Mouse (Mus musculus): ENCODE measurements around the gene Dars.
A peak's percentile ranks its signal among the peaks of the same experiment; 100 is the strongest.

Dars gene

GRCm38 (mm10) chr1:128416584-128417532, at the start of gene Dars:
Gene Dars, minus strand, starts transcription at chr1:128417368.
- DNase-seq (ENCODE audit: extremely low spot score, low spot score), result peak; percentile 97

DNA sequence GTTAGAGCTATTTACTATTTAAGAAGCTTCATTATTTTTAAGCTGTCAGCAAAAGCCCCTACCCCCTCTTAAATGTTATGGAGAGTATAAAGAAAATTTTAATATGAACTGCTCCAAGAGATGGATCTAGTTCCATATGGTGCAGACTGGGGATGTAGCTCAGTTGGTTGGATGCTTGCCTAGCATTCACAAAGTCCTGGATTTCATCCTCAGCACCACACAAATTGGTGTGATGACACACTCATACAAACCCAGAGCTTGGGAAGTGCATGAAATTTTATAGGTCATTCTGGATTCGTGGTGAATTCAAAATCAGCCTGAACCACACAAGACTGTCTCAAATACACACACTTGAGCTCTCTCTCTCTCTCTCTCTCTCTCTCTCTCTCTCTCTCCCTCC, 49.7 kb upstream of the Dars start:
- no peak for DNase-seq (ENCODE audit: extremely low spot score, low spot score)

GRCm38 (mm10) chr1:128463478-128463877, 46.3 kb upstream of the Dars start:
- DNase-seq (ENCODE audit: extremely low spot score, low spot score), result no peak

- no peak for DNase-seq (ENCODE audit: extremely low spot score, low spot score)
Observed at GRCm38 (mm10) chr1:128462389-128462788, 45.2 kb upstream of the Dars start.

- no peak for DNase-seq (ENCODE audit: extremely low spot score, low spot score)
Observed at GRCm38 (mm10) chr1:128460780-128461179, 43.6 kb upstream of the Dars start.

- no peak for DNase-seq (ENCODE audit: extremely low spot score, low spot score)
Observed at GRCm38 (mm10) chr1:128459439-128459838, 42.3 kb upstream of the Dars start.

DNA sequence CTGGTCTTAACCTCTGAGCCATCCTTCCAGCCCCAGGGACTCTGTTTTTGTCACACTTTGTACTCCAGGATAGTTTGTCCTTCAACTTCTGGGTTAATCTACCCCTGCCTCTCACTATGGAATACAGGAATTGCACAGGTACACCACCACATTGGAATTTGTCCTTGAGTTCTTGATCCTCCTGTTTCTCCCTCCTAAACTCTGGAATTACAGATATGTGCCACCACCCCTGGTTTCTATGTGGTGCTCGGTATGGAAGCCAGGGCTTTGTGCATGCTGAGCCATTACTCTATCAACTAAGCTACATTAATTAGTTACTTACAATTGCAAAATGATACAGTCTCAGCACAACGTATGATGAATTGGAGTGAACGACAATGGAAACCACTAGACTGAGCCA, 41.8 kb upstream of the Dars start:
- no peak for DNase-seq (ENCODE audit: extremely low spot score, low spot score)

- no peak for DNase-seq (ENCODE audit: extremely low spot score, low spot score)
Observed at GRCm38 (mm10) chr1:128456844-128457445, 39.8 kb upstream of the Dars start.

DNA sequence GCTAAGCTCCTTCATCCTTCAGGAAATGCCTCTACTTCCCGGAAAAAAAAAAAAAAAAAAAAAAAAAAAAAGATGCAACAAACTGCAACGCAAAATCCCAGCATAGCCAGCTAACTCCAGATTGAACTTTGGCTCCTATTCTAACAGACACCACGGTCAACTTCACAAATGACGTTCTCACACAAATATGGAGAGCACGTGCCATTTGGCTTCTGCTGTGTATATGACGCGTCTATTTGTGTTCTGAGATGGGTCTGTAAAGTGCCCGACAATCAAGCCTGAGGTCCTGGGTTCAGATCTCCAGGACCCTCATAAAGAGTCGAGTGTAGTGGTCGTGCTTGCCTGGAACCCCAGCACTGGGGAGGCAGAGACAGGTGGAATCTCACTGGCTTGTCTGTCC, 39.1 kb upstream of the Dars start:
- DNase-seq (ENCODE audit: extremely low spot score, low spot score), result no peak

DNA sequence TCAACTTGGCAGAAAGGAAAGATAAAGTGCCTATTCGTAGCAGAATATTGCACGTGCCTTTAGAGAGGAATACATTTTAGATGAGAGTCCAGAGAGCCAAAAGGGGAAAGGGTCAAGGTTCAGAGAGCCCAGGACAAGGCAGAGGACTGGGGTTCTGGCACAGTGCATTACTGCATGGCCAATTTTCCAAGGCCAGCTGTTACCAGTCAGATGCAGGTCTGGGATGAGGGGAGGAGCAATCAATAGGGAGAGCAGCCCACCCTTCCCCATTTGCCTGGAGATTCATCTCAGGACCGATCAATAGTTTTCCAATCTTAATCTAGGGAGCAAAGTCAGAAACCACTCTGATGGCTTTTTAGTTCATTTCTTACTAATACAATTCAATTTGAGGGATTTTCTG, 35.0 kb upstream of the Dars start:
- DNase-seq (ENCODE audit: extremely low spot score, low spot score), result no peak

DNA sequence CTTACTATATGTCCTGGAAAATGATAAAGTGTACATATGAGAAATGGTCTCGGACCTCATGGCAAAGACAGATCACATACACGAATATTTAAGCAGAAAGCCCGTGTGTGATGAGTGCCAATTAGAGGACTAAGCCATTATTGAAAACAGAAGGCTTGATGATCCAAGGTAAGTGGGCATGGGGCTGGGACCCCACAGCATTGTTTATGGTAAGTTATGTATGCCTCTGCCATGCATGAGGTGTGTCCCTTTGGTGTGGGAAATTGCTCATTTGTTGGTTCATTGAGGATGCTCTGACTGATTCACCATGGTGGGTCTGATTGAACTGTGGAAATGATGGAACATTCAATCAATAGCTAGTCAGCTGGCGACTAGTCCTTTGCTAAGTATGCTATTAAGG, 34.0 kb upstream of the Dars start:
- no peak for DNase-seq (ENCODE audit: extremely low spot score, low spot score)

DNA sequence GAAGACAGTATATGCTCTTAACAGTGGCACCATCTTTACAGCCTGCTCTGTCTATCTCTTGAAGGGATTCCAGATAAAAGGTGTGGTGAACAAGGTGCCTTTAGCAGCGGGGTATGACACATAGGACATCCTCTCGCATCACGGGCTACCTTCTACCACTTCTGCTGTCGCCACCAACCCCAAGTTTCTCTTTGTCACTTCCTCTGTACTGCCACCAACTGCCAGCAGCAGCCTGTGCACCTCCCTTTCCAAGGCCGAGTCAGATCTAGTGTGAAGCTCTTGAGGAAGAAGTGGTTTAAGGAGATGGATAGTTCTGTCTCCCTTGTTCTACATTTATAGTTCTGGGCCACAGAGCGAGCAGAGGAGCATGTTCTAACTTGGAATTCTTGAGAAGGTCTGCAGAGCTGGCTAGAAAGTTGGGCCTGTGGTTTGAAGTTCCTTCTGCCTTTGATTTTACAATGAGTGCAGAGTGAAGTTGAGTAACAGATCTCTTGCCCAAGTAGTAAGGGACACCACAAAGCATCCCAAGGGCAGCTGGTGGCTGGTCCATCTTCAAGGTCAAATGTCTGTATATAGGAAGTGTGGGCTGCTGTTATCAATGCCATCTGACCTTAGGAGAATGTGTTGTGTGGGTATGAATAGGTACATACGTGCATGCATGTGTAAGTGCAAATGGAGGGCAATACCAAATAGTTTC, 30.2 kb upstream of the Dars start:
- DNase-seq (ENCODE audit: extremely low spot score, low spot score), result no peak

- no peak for DNase-seq (ENCODE audit: extremely low spot score, low spot score)
Observed at GRCm38 (mm10) chr1:128443890-128444839, 27.0 kb upstream of the Dars start.

- DNase-seq (ENCODE audit: extremely low spot score, low spot score), result no peak
Observed at GRCm38 (mm10) chr1:128441129-128441473, 23.9 kb upstream of the Dars start.

GRCm38 (mm10) chr1:128440386-128441128, 23.4 kb upstream of the Dars start:
- no peak for DNase-seq (ENCODE audit: extremely low spot score, low spot score)

DNA sequence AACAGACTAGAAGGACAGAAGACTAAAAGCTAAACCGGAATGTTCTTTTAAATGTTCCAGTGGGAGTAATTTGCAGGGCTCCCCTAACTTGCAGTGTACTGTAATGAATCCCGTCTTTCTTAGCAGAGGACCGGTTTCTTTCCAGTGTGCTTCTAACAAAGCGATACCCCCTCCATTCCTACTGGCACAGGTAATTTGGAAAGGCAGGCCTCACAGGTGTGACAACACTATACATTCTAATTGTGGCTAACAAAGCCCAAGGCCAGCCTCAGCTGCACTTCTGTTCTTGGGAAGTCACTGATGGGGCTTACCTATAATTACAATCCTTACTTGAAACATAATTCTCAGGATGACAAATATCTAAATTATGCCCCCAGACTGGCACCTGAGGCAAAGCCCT, 22.4 kb upstream of the Dars start:
- DNase-seq (ENCODE audit: extremely low spot score, low spot score), result no peak

- DNase-seq (ENCODE audit: extremely low spot score, low spot score), result no peak
Observed at GRCm38 (mm10) chr1:128438526-128438925, 21.4 kb upstream of the Dars start.

GRCm38 (mm10) chr1:128437276-128437675, 20.1 kb upstream of the Dars start:
- DNase-seq (ENCODE audit: extremely low spot score, low spot score), result no peak

DNA sequence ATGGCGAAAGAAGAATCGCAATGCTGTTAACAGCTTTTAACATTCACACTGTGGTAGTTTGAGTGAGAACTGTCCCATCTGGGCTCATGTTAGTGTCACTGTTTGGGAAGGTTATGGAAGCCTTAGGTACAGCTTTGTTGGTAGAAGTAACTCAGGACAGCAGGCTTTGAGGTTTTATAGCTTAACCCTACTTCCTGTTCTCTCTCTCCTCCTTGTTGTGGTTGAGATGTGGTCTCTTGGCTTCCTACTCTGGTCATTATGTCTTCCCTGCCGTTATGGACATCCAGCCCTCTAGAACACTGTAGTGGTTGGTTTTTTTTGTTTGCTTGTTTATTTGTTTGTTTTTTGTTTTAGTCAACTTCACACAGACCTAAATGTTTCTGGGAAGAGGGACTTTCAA, 18.8 kb upstream of the Dars start:
- no peak for DNase-seq (ENCODE audit: extremely low spot score, low spot score)

DNA sequence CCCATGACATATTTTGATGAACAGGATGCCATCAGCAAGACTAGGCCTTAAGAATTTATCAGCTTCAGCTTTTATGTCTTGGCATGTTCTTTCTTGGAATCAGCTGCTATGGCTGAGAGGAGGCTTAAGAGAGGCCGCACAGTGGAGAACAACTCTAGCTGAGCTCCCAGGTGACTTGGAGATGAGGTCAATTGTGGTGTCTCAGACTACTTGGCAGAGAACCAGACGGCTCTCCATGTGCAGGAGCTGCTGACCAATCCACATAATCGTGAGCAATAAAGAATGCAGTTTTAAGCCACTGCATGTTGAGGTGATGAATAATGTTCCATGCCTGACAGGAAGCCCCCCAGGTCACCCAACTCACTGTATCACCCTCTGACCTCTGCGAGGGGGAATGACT, 18.4 kb upstream of the Dars start:
- no peak for DNase-seq (ENCODE audit: extremely low spot score, low spot score)

DNA sequence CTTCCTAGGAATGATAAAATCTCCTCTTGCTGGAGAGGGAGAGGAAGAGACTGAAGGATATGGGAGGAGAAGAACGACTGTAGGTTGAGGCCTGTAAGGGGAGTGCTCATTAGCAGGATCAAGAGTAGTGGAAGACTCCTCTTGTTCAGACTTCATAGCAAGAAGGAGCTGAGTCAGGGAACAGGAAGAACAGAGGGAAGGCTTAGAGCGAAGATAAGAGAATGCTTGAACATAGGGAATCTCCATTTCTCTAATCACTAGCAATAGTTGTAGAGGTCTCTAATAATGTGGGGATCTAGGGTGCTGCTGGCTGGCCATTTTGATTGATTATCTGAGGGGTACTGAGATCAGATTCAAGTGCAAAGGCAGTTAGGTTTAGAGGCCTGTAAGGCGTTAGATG, 7.8 kb upstream of the Dars start:
- DNase-seq (ENCODE audit: extremely low spot score, low spot score), result no peak

All from neural tube, embryonic 10.5 days (tissue).